ENCODE assay signal across 8 mouse cellular contexts in genomic region chr11:60311025-60311854, GRCm38 (mm10). TPM values are rescaled to one million over a fixed set of nuclear protein-coding genes. Genes with fewer than 3 reads are reported as not detected.
DNase-seq lines count a peak whose midpoint lies in the region; ATAC-seq and TF ChIP-seq lines count a peak whose summit lies in the region.

No protein-coding gene starts in this region.

- WGBS in hindbrain, embryonic 10.5 days, result 8% methylated on average over 8 of the region's 8 CpGs
- 39% methylated on average over 8 of the region's 8 CpGs for WGBS in liver, postnatal 0 days (ENCODE audit: insufficient replicate concordance)

- H3K9me3 ChIP-seq in hindbrain, embryonic 10.5 days, result no peaks in the 10 kb centered on the region
- H3K9me3 ChIP-seq in liver, postnatal 0 days (ENCODE audit: low read length), result no peaks in the 10 kb centered on the region

- peak overlapping the region; percentile 89 for H3K27ac ChIP-seq in hindbrain, embryonic 10.5 days
- no peak overlapping the region for H3K27ac ChIP-seq in liver, postnatal 0 days (ENCODE audit: low read depth)

- no peak for ATAC-seq in liver, postnatal 0 days
- ATAC-seq in CD4-positive, CD25-positive, alpha-beta regulatory T cell, adult 4 months, result no peak

- H3K9ac ChIP-seq in liver, postnatal 0 days (replicated peaks), result no peak overlapping the region

- no peak for TF ChIP-seq EP300 in liver, postnatal 0 days (IDR thresholded peaks at IDR 0.05; ENCODE audit: low read depth)

- H3K4me1 ChIP-seq in hindbrain, embryonic 10.5 days (replicated peaks), result peaks cover 32% of the 10 kb centered on the region
- H3K4me1 ChIP-seq in liver, postnatal 0 days (ENCODE audit: insufficient read depth), result peaks cover 14% of the 10 kb centered on the region

- peak overlapping the region; percentile 2; the same call in 1 of the 2 replicates for H3K4me2 ChIP-seq in liver, postnatal 0 days (ENCODE audit: low read depth, low read length)

- peak; percentile 47 for DNase-seq in 3134 (ENCODE audit: extremely low read depth, insufficient read length, low spot score)
- peak; percentile 91 for DNase-seq in cerebellum, adult 9-10 months
- peak; percentile 64 to 86 for DNase-seq in frontal cortex, postnatal 14 days (ENCODE audit: low spot score in 2 of 2)
- peak; percentile 52 for DNase-seq in hindbrain, embryonic 10.5 days (ENCODE audit: low spot score)
- peak; percentile 93 for DNase-seq in layer of hippocampus, adult 8-10 months (ENCODE audit: low spot score in 2 of 2)
- peak; percentile 64 for DNase-seq in liver, postnatal 0 days
- peak; percentile 31 for DNase-seq in ovary, postnatal 10 days (ENCODE audit: low spot score)

- peak overlapping the region; percentile 7 for H3K4me3 ChIP-seq in hindbrain, embryonic 10.5 days
- H3K4me3 ChIP-seq in liver, postnatal 0 days (ENCODE audit: low read depth, low read length), result no peak overlapping the region

- H3K36me3 ChIP-seq in hindbrain, embryonic 10.5 days, result no peaks in the 10 kb centered on the region
- no peaks in the 10 kb centered on the region for H3K36me3 ChIP-seq in liver, postnatal 0 days (replicated peaks; ENCODE audit: insufficient read depth, low read length)

- TF ChIP-seq CTCF in liver, postnatal 0 days (IDR thresholded peaks at IDR 0.05; ENCODE audit: low read depth), result no peak

- no peaks in the 10 kb centered on the region for H3K27me3 ChIP-seq in hindbrain, embryonic 10.5 days (ENCODE audit: insufficient read depth, poor library complexity, severe bottlenecking)
- no peaks in the 10 kb centered on the region for H3K27me3 ChIP-seq in liver, postnatal 0 days (ENCODE audit: insufficient read depth, low read length)

RNA-seq across cellular contexts. Expression of gene Tom1l2, which starts 41.5 kb away (rescaled TPM):
- polyA plus RNA-seq in hindbrain, embryonic 10.5 days (2016; fragmentation: Nextera tagmentation; extraction: Ambion mirVana), result 21.6 and 30.7 TPM in 2 replicates
- total RNA-seq in layer of hippocampus, adult 8-10 months (2022), result 100 to 1,000 TPM; 179 to 207 (median 191) TPM
- 3.0 and 3.6 TPM in 2 replicates for polyA plus RNA-seq in liver, postnatal 0 days (2015; fragmentation: Nextera tagmentation; extraction: Ambion mirVana)
- polyA plus RNA-seq in CD4-positive, CD25-positive, alpha-beta regulatory T cell, adult 4 months (2017; shearing (Covaris generic)), result 10 to 100 TPM; 29.4 to 56.3 TPM

RNA-seq across cellular contexts. Expression of gene Drc3, which starts 41.9 kb away (rescaled TPM):
- polyA plus RNA-seq in hindbrain, embryonic 10.5 days (2016; fragmentation: Nextera tagmentation; extraction: Ambion mirVana), result 2.8 and 6.0 TPM in 2 replicates
- total RNA-seq in layer of hippocampus, adult 8-10 months (2022), result 1 to 10 TPM; 7.3 to 8.5 (median 7.8) TPM
- polyA plus RNA-seq in liver, postnatal 0 days (2015; fragmentation: Nextera tagmentation; extraction: Ambion mirVana), result 0.54 and 0.56 TPM in 2 replicates
- under 1 TPM; 0.23 to 0.53 TPM for polyA plus RNA-seq in CD4-positive, CD25-positive, alpha-beta regulatory T cell, adult 4 months (2017; shearing (Covaris generic))

Comparison
In these comparisons a context has a peak if more than half of its experiments do, and no peak if none do; other contexts are left out.
1. DNase-seq: peak in every context shown above with its lines; median percentile 93 in layer of hippocampus, adult 8-10 months; 91 in cerebellum, adult 9-10 months; 75 in frontal cortex, postnatal 14 days; 64 in liver, postnatal 0 days; 52 in hindbrain, embryonic 10.5 days; 47 in 3134; 31 in ovary, postnatal 10 days.